Mouse (Mus musculus) heart, embryonic 15.5 days (tissue): ENCODE data around the gene 1500009L16Rik. TPM values are rescaled to one million over a fixed set of nuclear protein-coding genes. Genes with fewer than 3 reads are reported as not detected.

Experiments used
- ATAC-seq: fragments of 200-750 bp; cut with Nextera tagmentation; replicated peaks from 2 replicates; pipeline ENCODE4 v1.8.0; 2017; ENCODE audit warnings: low read depth, moderate TSS enrichment; ENCODE audit not compliant: insufficient number of reproducible peaks, insufficient read depth, low FRiP score
- H3K27ac ChIP-seq: fragments of 300-500 bp; sonication (generic); 2 replicates; pipeline ENCODE4 v1.5.1; 2015; ENCODE audit warnings: mild to moderate bottlenecking, inconsistent platforms
- H3K27me3 ChIP-seq: fragments of 300-500 bp; sonication (generic); 2 replicates; pipeline ENCODE4 v1.6.1; 2015; ENCODE audit warnings: inconsistent platforms
- H3K36me3 ChIP-seq: fragments of 300-500 bp; sonication (generic); 2 replicates; pipeline ENCODE4 v1.6.1; 2015; ENCODE audit warnings: mild to moderate bottlenecking, inconsistent platforms
- H3K4me1 ChIP-seq: fragments of 300-500 bp; sonication (generic); replicated peaks from 2 replicates; pipeline ENCODE4 v1.6.1; 2015; ENCODE audit warnings: inconsistent platforms
- H3K4me2 ChIP-seq: fragments of 300-500 bp; sonication (generic); 2 replicates; pipeline ENCODE4 v1.6.1; 2015; ENCODE audit warnings: inconsistent platforms, mild to moderate bottlenecking, moderate library complexity
- H3K4me3 ChIP-seq: fragments of 300-500 bp; sonication (generic); 2 replicates; pipeline ENCODE4 v1.5.1; 2015; ENCODE audit warnings: mild to moderate bottlenecking, inconsistent platforms
- H3K9ac ChIP-seq: fragments of 300-500 bp; sonication (generic); 2 replicates; pipeline ENCODE4 v1.6.1; 2015; ENCODE audit warnings: mild to moderate bottlenecking, inconsistent platforms
- H3K9me3 ChIP-seq: fragments of 300-500 bp; sonication (generic); replicated peaks from 2 replicates; pipeline ENCODE4 v1.6.1; 2016; ENCODE audit warnings: inconsistent platforms
- WGBS: fragments of 180-500 bp; shearing (Covaris S2); methylation state at CpG from one replicate; pipeline ENCODE4 v1.1.7; 2015; ENCODE audit warnings: mixed read lengths; 5-methylcytosine and 5-hydroxymethylcytosine counted together
- polyA plus RNA-seq: library from polyadenylated mRNA; unstranded; fragments of >200 nt; fragmentation: Nextera tagmentation; extraction: Ambion mirVana; gene quantifications from 2 replicates; pipeline ENCODE4 v1.2.1, GENCODE M21; 2015

Gene 1500009L16Rik
- 19.0 and 32.3 TPM in 2 replicates for polyA plus RNA-seq

DNA sequence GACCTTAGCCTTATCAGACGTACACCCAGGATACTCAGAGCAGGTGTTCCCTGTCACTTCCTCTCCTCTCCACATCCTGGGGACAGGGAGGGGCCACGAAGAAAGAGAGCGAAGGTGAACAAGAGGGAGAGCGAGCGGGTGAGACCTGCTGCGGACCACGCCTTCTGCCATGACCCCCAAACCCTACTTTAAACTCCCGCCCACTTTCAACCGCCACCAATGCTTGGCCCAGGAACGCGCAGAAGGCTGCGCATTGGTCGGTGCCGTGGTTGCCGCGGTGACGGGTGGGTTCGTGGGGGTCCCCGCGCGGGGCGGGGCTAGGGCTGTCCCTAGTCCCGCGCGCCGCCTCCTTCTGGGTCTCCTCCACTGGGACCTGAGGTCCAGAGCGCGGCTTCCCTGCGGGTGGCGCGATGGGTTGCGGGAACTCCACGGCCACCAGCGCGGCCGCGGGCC is at the start of gene 1500009L16Rik:
1500009L16Rik (plus strand) TSS at position 287 of the 453 bp plus-strand sequence.
- peak within 1 kb of the TSS; percentile 95 for H3K4me2 ChIP-seq
- H3K4me1 ChIP-seq: peaks cover 14% of the 10 kb centered on the region
- H3K9ac ChIP-seq: peak within 1 kb of the TSS; percentile 65
- peak; percentile 91 for ATAC-seq
- no peaks in the 10 kb centered on the region for H3K9me3 ChIP-seq
- 0% methylated on average over 36 of the region's 37 CpGs for WGBS
- peak within 1 kb of the TSS; percentile 54 for H3K27ac ChIP-seq
- no peaks in the 10 kb centered on the region for H3K36me3 ChIP-seq
- no peaks in the 10 kb centered on the region for H3K27me3 ChIP-seq
- peak within 1 kb of the TSS; percentile 79 for H3K4me3 ChIP-seq

DNA sequence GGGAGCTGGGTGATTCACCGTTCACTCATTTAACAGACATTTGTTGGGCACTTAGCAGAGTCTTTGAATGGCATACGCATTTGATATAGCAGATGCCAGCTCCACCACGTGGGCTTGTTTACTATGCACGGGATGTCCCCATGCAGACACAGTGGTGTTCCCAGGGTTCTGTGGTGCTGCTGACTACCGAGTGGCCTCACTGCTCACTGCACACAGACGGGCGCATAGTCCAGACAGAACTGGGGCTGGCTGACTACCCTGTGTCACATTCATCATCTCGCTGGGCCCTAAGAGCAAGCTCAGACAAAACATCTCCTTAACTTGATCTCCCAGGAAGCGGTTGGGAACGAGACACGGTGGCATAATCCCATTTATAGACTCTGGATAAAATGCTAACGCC is 41.3 kb upstream of the 1500009L16Rik start:
- Histone ChIP-seq H3K27ac (no peak overlapping the region), H3K27me3 (no peaks in the 10 kb centered on the region), H3K9me3 (no peaks in the 10 kb centered on the region), H3K4me2 (no peak overlapping the region), H3K4me3 (no peak overlapping the region), H3K36me3 (no peaks in the 10 kb centered on the region), H3K4me1 (no peaks in the 10 kb centered on the region), H3K9ac (no peak overlapping the region)
- WGBS: 84% methylated on average over 12 of the region's 12 CpGs
- no peak for ATAC-seq

DNA sequence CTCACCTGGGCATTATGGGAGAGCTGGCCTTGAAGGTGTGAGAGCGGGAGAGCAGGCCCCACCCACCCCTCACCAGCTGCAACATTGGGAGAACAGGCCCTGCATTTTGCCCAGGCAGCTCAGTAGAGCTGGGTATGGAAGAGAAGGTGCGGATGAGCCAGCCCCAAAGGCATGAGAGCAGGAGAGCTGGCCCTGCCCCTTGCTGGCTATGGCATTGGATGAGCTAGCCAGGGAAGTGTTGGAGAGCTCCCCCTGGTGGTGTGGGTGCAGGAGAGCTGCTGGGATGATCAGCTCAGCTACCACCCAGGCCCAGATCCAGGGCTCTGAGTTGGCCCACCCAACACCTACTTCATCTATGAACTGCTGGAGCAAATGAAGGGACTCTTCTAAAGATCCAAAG is 34.5 kb upstream of the 1500009L16Rik start:
- Histone ChIP-seq H3K4me3 (no peak overlapping the region), H3K4me1 (peaks cover 11% of the 10 kb centered on the region), H3K27ac (no peak overlapping the region), H3K9me3 (no peaks in the 10 kb centered on the region; the same call in 1 of the 2 replicates), H3K36me3 (no peaks in the 10 kb centered on the region), H3K27me3 (no peaks in the 10 kb centered on the region), H3K4me2 (no peak overlapping the region), H3K9ac (no peak overlapping the region)
- ATAC-seq: no peak
- WGBS: 86% methylated on average over 2 of the region's 2 CpGs

DNA sequence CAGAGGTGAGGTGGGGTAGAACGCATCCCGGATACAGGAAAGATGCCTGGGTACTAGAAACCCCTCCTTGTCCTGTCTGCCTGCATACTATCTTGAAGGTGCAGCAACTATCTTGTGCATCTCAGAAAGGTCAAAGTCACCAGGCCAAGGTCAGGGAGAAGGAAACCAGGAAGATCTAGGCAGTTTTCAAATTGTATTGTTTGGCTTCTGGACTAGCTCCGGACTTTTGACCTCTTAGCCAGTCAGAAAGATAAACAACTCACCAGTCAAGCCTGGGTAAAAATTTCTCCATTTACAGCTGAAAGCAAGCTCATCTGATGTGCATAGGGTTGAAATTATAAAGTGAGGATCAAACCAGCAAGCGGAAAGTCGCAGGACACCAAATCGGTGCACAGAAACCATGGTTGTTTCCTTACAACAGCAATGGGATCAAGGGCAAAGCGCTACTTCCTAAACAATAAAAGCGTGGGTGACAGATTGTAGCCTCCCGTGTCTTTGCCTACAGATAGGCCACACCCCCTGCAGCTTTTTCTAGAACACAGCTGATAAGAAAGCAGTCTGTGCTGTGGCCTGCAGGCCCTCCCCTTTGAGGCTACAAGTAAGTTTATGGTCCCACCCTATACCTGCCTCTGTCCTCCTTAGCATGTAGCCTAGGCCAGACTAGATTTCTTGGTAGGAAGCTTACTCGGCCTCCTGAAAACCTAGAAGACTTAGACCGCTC is 30.3 kb upstream of the 1500009L16Rik start:
- Histone ChIP-seq H3K9ac (no peak overlapping the region), H3K4me3 (no peak overlapping the region), H3K9me3 (no peaks in the 10 kb centered on the region), H3K4me2 (no peak overlapping the region), H3K36me3 (no peaks in the 10 kb centered on the region), H3K27ac (no peak overlapping the region), H3K4me1 (peaks cover 11% of the 10 kb centered on the region), H3K27me3 (no peaks in the 10 kb centered on the region)
- ATAC-seq: 0 out of 2 replicates have a peak, but pooled peaks have one; percentile 31
- 55% methylated on average over 11 of the region's 11 CpGs for WGBS

DNA sequence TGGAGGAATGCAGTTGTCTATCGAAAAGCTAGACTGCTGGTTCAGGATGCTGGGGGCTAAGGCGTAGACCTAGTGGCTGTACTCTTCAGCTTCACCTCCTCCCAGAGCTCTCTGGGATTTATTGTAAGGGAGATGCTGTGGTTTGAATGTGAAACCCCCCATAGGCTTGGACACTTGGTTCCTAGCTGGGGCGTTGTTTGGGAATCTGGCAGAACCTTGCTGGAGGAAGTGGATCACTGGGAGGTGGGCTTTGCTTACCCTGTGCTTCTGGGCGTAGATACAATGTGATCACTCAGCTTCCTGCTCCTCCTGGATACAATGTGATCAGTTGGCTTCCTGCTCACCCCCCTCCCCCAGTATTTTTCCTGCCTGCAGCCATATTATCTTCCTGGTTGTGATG is 26.4 kb upstream of the 1500009L16Rik start:
- Histone ChIP-seq H3K4me1 (peaks cover 11% of the 10 kb centered on the region), H3K27ac (no peak overlapping the region), H3K9me3 (no peaks in the 10 kb centered on the region), H3K27me3 (no peaks in the 10 kb centered on the region), H3K9ac (no peak overlapping the region), H3K4me2 (no peak overlapping the region), H3K4me3 (no peak overlapping the region), H3K36me3 (no peaks in the 10 kb centered on the region)
- no peak for ATAC-seq
- 80% methylated on average over 4 of the region's 4 CpGs for WGBS

DNA sequence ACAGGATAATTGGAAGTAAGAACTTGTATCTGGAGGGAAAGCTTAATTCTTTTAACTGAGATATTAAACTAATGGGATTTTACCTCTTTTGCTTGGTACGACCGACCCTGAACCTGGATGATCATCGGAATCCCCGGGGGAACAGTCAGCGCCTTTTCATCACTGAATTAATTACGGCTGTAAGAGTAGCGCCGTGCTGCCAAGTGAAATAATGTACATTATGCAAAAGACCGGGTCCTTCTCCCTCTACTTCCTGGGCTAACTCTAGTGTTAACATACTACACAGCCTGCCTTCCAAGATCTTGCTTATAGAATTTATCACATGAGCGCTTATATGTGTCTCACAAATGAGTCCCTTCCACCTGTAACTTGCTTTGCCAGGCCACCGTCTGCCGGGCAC is 16.0 kb upstream of the 1500009L16Rik start:
- H3K27ac ChIP-seq: no peak overlapping the region
- no peak for ATAC-seq
- no peak overlapping the region for H3K4me2 ChIP-seq
- 87% methylated on average over 12 of the region's 12 CpGs for WGBS
- H3K36me3 ChIP-seq: no peaks in the 10 kb centered on the region
- peaks cover 3% of the 10 kb centered on the region; the same call in 1 of the 2 replicates for H3K9me3 ChIP-seq
- no peaks in the 10 kb centered on the region for H3K27me3 ChIP-seq
- H3K9ac ChIP-seq: no peak overlapping the region
- no peaks in the 10 kb centered on the region for H3K4me1 ChIP-seq
- H3K4me3 ChIP-seq: no peak overlapping the region

DNA sequence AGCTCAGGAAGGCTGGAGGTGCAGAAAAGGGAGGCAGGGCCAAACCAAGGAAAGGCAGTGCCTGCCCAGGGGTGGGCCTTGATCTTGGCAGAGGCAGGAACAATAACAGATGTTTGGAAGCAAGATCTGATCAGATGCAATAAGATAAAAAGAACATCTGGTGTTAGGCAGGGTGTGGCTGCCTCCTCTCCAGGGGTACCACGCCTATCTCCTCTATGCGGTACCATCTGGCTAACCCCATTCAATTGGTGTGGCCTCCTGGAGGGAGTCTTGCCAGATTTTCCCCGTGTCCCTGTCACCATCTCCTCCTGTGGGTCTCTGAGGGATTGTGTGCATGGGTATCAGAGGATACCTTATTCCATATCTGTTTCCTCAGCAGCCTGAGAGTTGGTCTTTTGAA is 12.7 kb upstream of the 1500009L16Rik start:
- Histone ChIP-seq H3K36me3 (no peaks in the 10 kb centered on the region), H3K4me1 (no peaks in the 10 kb centered on the region), H3K27me3 (no peaks in the 10 kb centered on the region), H3K9ac (no peak overlapping the region), H3K27ac (no peak overlapping the region), H3K4me3 (no peak overlapping the region), H3K9me3 (no peaks in the 10 kb centered on the region), H3K4me2 (no peak overlapping the region)
- ATAC-seq: no peak
- 48% methylated on average over 3 of the region's 3 CpGs for WGBS

DNA sequence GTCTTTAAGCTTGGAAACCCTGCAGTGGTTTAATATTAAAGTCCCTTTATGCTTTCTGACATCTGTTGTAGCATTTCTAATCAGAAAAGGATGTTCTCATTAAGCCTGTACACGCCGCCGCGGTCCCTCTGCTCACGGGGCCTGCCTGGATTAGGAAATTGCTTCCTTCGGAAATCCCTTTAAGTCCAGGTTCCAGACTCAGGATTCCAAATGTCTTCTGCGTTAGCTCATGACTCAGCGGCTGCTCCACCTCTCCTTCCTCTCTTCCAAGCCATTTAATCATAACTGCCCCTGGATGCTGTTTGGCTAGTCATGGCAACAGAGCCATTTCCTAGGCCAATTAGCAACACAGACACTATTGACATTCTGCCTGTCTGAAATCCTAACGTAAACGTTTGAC is 10.9 kb upstream of the 1500009L16Rik start:
- Histone ChIP-seq H3K27me3 (no peaks in the 10 kb centered on the region), H3K27ac (no peak overlapping the region), H3K36me3 (no peaks in the 10 kb centered on the region), H3K9me3 (no peaks in the 10 kb centered on the region), H3K9ac (no peak overlapping the region), H3K4me3 (no peak overlapping the region), H3K4me2 (no peak overlapping the region), H3K4me1 (no peaks in the 10 kb centered on the region)
- 61% methylated on average over 10 of the region's 10 CpGs for whole genome bisulfite sequencing
- ATAC-seq: no peak

DNA sequence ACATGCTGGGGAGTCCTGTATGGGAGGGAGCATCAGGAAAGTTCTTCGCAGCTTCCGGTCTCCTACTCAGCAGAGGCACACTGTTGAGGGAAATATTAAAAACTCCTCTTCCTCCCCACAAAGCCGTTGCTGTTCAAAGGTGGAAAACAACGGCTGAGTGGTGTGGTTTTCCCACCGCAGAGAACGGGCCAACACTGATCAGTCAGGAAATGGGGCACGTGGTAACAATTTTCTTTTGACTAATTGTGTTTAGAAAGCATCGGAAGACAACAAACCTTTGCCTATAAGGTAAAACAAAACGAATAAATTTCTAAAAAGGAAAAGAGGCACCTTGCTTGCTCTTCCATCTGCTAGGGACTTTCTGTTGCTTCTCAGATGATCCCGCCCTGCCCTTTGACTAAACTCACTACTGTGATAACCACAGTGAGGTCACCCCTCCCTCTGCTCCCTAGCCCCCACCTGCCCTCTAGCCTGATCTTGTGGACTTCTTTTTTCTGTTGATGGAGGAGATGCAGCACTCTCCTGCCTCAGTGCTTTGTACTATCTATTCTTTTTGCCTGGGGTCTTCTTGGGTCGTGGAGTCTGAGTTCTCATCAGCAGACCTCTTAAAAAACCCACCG is 3.7 kb upstream of the 1500009L16Rik start:
- no peaks in the 10 kb centered on the region for H3K9me3 ChIP-seq

DNA sequence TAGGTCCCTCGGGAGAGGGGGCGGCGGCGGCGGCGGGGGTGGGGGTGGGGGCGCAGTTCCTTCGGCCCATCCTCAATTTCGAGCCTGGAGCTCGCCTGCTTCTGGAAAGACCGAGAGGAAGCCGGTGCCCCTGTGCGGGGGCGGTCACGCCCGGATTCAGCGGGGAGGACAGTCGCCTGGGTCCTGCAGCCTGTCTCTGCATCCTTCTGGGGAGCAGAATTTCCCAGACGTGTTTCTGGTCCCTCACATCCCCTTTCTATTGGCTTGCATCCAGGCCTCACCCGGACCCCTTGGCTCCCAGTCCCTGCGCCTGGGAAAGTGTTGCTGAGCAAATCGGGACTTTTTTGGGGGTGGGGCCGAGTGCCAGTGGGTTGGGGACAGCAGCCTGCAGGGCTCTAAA is 390 bp downstream of the 1500009L16Rik start:
- Histone ChIP-seq H3K4me2 (peak overlapping the region; percentile 95), H3K9me3 (no peaks in the 10 kb centered on the region), H3K4me1 (peaks cover 14% of the 10 kb centered on the region), H3K36me3 (no peaks in the 10 kb centered on the region), H3K4me3 (peak overlapping the region; percentile 79), H3K27me3 (no peaks in the 10 kb centered on the region), H3K9ac (peak overlapping the region; percentile 65), H3K27ac (peak overlapping the region; percentile 54; the same call in 1 of the 2 replicates)
- 0% methylated on average over 23 of the region's 23 CpGs for WGBS
- peak; percentile 28 for ATAC-seq

More for the DNA sequence above, 3.7 kb upstream of the 1500009L16Rik start:
- H3K9ac ChIP-seq: no peak overlapping the region
- WGBS: 79% methylated on average over 12 of the region's 12 CpGs
- H3K27ac ChIP-seq: no peak overlapping the region
- no peak overlapping the region for H3K4me3 ChIP-seq
- H3K4me1 ChIP-seq: peaks cover 14% of the 10 kb centered on the region
- H3K27me3 ChIP-seq: no peaks in the 10 kb centered on the region
- ATAC-seq: no peak
- H3K36me3 ChIP-seq: no peaks in the 10 kb centered on the region
- no peak overlapping the region for H3K4me2 ChIP-seq

DNA sequence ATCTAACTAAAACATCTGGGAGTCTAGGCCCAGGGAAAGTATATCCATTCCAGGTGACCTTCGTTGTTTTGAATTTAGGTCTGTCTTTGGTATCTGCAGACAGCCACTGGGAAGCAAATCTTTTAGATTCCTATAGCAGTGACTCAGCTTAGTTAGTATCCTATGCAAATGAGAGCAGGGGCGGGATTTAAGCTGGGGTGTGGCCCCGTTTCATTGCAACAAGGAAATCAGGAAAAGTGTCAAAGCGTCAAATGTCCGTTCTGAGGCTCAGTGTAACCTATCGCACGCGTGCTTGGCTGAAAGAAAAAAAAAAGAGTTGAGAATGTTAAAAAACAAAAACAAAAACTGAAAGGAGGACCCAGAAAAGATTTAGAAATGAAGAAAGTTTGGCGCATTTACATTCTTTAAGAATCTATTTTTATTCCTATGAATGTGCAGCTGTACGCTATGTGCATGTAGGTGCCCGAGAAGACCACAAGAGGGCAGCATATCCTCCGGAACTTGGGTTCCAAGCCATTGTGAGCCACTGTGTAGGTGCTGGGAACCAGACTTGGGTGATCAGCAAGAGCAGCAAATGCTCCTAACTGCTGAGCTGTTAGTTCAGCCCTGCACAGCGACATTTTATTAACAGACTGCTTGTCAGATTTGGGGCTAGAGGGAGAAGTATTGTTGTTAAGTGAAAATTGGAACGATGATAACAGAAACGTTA is 1.8 kb downstream of the 1500009L16Rik start:
- H3K4me2 ChIP-seq: no peak overlapping the region
- no peaks in the 10 kb centered on the region for H3K27me3 ChIP-seq
- H3K27ac ChIP-seq: no peak overlapping the region
- H3K9ac ChIP-seq: no peak overlapping the region
- H3K36me3 ChIP-seq: no peaks in the 10 kb centered on the region
- H3K4me3 ChIP-seq: no peak overlapping the region
- H3K4me1 ChIP-seq: peaks cover 14% of the 10 kb centered on the region
- 82% methylated on average over 15 of the region's 15 CpGs for WGBS
- H3K9me3 ChIP-seq: no peaks in the 10 kb centered on the region
- no peak for ATAC-seq
